Mouse (Mus musculus): ENCODE data around the gene Rabac1.

Gene Rabac1

GRCm38 (mm10) chr7:24980439-24980838 is 7.9 kb upstream of the Rabac1 start:
- DNase-seq (ENCODE audit: low spot score) = no peak

DNA sequence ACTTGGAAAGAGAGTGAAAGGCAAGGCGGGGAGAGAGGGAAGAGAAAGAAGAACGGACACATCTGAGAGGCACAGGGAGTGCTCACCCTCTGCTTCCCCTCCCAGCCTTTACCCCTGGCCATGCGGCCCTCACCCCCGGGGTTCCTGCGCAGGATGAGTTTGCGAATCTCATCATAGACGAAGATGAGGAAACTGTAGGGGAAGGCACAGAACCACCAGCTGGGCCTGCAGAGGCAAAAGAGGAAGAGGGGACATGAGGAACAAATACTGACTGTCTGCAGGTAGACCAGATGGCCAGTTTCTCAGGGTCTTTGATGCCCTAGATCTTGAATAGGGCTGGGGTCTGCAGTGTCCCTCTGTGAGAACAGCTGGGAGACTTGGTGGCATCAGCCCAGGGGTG is 6.2 kb upstream of the Rabac1 start:
- no peak for DNase-seq (ENCODE audit: low spot score)

- DNase-seq (ENCODE audit: low spot score) = peak; percentile 44
Measured at GRCm38 (mm10) chr7:24974893-24975595, 2.5 kb upstream of the Rabac1 start.

DNA sequence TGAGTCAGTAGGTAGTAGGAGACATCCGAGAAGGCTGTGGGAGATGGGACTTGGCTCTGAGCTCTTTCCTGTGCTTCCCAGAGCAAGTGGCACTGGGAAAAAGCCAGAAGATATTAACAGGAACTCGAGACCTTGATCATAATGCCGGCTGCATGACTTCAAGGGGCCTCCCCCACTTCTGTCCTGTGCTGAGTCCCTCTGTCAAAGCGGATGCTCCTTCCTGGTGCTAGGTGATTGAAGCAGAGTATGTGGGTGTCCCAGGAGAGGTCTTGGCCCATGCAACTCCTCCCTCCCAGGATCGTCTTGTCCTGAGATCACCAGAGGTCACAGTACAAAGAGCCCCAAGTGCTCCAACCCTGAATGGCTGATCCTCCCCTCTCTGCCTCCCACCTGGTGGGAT is 1.3 kb upstream of the Rabac1 start:
- no peak for DNase-seq (ENCODE audit: low spot score)

- DNase-seq (ENCODE audit: low spot score) = no peak
Measured at GRCm38 (mm10) chr7:24973208-24973607, 654 bp upstream of the Rabac1 start.

GRCm38 (mm10) chr7:24971261-24971971 is 1.1 kb downstream of the Rabac1 start:
- peak; percentile 66 for DNase-seq (ENCODE audit: low spot score)

DNA sequence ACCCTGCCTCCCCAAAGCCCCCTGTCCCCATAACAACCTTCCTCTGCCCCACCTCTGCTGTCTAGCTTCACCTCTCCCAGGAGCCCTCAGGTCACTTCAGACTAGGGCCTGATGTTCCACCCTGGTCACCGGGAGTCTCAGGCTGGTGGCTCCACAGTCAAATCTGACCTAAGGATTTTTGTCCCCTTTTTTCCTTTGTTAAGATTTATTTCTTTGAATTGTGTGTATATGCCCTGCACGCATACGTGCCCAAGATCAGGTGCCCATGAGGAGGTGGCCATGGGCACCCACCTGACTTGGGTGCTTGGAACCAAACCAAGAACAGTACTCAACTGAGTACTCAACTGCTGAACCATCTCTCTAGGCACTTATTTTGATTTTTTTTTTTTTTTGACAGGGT is 2.2 kb downstream of the Rabac1 start:
- DNase-seq (ENCODE audit: low spot score) = no peak

GRCm38 (mm10) chr7:24969805-24970204 is 2.7 kb downstream of the Rabac1 start:
- no peak for DNase-seq (ENCODE audit: low spot score)

- no peak for DNase-seq (ENCODE audit: low spot score)
Measured at GRCm38 (mm10) chr7:24968463-24968862, 4.1 kb downstream of the Rabac1 start.

- no peak for DNase-seq (ENCODE audit: low spot score)
Measured at GRCm38 (mm10) chr7:24967966-24968365, 4.6 kb downstream of the Rabac1 start.

- peak; percentile 65 for DNase-seq (ENCODE audit: low spot score)
Measured at GRCm38 (mm10) chr7:24964897-24965535, 7.5 kb downstream of the Rabac1 start.

- no peak for DNase-seq (ENCODE audit: low spot score)
Measured at GRCm38 (mm10) chr7:24964288-24964687, 8.3 kb downstream of the Rabac1 start.

GRCm38 (mm10) chr7:24955226-24955625 is 17.3 kb downstream of the Rabac1 start:
- DNase-seq (ENCODE audit: low spot score) = no peak

- no peak for DNase-seq (ENCODE audit: low spot score)
Measured at GRCm38 (mm10) chr7:24954450-24954849, 18.1 kb downstream of the Rabac1 start.

DNA sequence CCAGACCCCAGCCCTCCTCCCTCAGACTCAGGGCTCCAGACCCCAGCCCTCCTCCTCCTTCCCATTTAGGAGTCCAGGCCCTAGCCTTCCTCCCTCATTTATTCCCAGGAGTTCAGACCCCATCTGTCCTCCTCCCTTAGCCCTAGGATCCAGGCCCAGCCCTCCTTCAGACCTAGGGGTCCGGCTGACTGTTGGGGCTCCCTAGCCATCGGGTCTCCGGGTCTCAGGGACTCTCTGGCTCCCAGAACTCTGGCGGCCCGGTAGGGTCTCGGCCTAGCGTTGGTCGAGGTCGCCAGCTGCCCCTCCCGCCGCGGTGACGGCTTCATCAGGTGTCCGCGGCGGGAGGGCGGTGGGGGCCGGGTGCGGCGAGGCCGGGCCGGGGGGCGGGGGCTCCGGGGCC is 18.6 kb downstream of the Rabac1 start:
- no peak for DNase-seq (ENCODE audit: low spot score)

DNA sequence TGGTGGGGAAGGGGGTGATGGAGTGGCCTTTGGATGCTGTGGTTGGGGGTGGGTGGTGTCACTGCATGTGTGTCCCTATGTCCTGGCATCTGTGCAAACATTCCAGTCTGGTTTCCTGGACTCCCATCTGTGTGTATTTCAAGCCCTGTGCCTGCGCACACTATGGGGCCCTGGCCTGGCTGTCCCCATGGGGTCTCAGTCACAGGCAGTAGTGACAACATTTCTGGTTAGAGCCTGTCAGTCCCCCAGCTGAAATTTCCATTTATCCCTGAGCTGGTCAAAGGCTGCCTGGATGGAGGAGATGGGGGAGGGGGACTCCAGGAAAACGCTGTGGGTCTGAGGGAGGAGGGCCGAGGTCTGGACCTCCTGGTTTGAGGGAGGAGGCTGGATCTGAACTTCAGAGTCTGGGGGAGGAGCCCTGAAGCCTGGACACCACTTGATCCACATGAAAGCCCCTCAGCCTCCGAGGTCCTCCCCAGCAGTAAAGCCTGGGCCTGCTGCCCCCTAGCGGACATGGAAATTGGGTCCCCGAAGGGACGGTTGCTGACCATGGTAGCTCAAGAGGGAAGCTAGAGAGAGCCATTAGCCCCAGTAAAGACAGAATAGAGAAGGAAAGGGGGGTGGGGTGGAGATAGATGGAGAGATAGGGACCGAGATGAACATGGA is 22.5 kb downstream of the Rabac1 start:
- DNase-seq (ENCODE audit: low spot score) = peak; percentile 47

DNA sequence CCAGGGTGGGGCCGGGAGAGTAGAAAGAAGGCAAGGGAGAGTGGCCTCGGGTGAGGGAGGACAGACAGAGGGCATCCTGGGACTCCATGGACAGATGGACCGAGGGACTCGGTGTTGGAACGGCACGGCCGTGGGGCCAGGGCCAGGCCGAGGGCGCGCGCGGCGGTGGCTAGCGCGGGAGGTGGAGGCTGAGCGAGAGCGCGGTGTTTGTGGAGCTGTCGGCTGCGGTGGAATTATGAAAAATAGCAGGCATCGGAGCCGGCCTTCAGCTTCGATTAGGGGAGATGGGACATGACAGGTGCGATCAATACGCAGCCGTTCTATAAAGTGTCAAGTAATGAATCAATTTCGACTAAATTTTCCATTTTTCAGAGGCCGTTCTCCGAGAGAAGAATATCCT is 23.8 kb downstream of the Rabac1 start:
- DNase-seq (ENCODE audit: low spot score) = no peak

DNA sequence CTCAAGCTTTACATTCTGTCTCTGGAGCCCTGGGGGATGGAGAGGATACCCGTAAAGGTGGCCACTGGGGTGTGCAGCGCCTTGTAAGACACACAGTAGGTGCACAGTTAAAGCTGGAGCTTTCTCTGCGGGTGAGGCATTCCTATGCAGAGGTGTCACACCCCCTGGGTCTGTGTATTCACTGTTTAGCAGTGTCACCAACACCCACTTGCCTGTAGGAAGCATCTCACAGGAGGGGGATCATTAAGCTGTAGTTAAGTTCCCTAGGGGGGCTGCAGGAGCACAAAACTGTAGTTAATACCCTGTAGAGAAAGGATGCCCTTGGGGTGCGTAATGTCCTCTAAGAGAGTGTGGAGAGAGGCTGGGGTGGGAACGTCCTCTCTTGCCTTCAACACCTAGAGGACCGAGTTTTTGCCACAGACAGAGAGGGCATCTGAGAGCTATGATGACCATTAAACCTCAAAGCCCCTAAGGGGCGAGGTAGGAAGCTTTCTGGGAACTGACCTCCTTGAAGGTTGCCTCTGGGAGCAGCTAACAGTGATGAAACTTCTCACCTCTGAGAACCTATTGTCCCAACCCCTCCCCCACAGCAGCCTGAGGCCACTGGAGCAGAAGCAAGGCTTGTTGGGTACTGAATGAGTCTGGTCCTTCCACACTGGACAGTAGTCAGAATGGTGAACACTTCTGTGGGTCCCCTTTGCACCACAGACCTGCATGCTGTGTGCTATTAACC is 25.1 kb downstream of the Rabac1 start:
- DNase-seq (ENCODE audit: low spot score) = no peak

DNA sequence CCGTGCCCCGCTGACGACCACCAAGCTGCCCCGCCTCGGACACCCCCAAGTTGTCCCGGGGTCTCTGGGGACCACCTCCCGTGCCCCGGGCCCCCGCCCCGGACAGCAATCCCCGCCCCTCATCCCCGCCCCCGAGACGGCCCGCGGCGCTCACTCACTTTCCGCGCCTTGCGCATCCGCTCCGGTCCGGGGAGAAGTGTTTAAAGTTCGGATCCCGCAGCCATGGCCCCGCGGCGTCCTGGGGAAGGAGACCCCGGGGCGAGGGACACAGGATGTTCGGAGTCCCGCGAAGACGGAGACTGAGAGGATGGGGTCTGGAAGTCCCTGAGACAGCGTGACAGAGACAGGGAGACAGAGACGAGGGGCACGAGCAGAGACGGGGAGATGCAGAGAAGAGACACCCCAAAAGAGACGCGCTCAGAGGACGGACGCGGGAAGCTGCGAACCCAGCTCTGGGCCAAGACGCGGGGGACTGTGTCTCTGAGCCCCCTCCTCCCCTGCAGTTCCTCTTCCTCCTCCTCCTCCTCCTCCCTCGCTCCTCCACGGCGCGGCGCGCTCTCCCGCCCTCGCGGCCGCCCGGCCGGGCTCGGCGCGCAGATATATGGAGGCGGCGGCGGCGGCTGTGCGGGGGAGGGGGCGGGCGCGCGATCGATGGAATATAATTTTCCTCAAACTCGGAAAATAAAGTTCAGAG is 28.1 kb downstream of the Rabac1 start, which contains the start of gene Gm4881:
Gene Gm4881, minus strand, starts transcription at position 238 of the 694 bp plus-strand sequence.
- DNase-seq (ENCODE audit: low spot score) = no peak

DNA sequence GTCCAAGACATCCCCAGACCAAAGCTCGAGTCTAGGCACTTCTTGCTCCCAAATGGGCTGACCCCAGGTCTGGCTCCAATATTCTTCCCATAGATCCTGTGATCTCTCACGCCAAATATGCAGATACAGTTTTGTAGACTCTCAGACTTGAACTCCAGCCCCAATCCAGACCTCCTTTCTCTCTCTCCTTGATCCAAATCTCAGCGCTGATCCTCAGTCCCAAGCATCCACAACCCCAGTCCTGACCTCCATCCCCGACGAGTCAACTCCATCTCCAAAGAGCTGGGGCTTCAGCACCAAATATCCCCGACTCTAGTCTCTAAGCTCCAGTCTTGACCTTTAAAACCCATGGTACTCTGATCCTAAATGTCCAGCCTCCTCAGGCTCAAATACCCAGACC is 28.9 kb downstream of the Rabac1 start:
- DNase-seq (ENCODE audit: low spot score) = no peak

- no peak for DNase-seq (ENCODE audit: low spot score)
Measured at GRCm38 (mm10) chr7:24931651-24932050, 40.9 kb downstream of the Rabac1 start.
